Mouse (Mus musculus) spleen, postnatal 36 days (tissue): ENCODE data around the gene Plcb3.

Experiments used
- DNase-seq, 2 experiments: peaks; one replicate each; pipeline ENCODE4 v3.0.0; 2022; ENCODE audit warnings: low spot score in 2 of 2, mixed read lengths in 1 of 2

Gene Plcb3

DNA sequence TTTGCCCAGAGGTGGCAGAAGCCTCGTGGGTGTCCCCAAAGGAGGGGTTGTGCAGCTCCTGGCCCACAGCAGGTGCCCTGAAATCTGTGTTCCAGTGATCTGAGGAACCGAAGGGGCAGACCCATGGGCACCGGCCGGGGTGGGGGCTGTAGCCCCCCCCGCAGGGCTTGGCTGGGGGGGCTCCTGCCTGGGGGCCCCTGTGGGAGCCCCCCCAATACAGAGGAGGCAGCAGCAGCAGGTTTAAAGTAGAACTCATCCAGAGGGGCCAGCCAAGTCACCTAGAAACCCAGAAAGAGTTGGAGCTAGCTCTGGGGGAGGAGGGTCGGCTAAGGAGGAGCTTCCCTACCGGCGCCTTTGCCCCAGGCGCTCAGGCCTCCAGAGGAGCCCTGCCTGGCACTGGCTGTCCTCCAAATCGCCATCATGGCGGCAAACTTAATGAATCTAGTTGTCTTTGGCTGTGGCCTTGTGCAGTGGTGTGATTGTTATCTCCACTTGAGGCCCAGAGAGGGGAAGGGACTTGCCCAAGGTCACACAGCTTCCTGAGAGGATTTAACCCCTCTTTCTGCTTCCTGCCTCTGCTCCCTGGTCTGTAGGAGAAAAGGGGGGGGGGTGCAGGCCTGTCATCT is 5.7 kb downstream of the Plcb3 start:
- no peak for DNase-seq

DNA sequence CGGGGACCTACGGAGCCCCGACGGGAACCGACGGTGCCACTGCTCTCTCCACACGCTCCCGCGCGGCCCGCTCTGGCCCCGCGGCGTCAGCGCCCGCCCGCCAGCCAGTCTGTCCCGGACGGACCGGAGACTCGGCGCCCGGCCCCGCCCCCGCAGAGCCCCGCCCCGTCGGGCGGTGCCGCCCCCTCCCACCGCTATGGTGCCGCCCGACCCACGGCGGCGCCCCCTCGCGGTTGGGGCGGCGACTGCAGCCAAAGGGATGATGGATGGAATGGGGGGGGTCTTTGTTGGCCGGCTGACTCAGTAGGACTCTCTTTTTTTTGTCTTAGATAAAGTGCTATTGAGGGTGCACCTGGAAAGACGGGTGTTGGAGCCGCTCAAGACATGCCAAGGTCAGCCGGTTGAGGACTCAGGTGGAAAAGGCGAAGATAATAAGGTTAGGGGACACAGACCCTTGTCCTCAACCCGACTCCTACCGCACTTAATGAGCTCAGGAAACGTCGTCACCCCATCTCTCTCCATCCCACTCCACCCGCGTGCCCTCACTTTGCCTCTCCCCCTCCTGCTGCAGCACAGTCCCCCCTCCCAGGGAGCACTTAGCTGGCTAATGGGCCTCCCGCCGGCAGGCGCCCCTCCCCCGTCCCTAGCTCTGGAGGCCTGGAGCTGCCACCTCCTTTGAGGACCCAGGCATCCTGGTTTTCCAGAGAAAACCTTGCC is 6.4 kb downstream of the Plcb3 start:
- peak; percentile 63 to 67 for DNase-seq

DNA sequence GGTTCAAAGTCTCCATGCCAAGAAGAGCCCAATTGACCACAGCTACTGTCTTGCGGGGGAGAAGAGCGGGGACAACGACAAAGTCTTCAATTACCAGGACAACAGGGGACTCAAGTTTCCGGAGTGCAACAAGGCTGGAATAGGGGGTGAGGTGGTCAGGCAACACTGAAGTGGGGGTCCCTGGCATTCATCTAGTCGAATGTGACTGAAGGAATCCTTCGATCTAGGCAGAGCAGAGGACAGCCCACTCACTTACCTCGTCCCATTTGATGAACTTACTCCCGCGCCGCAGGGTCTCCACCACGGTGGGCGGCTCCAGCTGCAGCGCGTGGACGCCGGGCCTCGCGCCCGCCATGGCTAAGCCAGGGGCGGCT is 7.0 kb downstream of the Plcb3 start:
- no peak for DNase-seq

DNA sequence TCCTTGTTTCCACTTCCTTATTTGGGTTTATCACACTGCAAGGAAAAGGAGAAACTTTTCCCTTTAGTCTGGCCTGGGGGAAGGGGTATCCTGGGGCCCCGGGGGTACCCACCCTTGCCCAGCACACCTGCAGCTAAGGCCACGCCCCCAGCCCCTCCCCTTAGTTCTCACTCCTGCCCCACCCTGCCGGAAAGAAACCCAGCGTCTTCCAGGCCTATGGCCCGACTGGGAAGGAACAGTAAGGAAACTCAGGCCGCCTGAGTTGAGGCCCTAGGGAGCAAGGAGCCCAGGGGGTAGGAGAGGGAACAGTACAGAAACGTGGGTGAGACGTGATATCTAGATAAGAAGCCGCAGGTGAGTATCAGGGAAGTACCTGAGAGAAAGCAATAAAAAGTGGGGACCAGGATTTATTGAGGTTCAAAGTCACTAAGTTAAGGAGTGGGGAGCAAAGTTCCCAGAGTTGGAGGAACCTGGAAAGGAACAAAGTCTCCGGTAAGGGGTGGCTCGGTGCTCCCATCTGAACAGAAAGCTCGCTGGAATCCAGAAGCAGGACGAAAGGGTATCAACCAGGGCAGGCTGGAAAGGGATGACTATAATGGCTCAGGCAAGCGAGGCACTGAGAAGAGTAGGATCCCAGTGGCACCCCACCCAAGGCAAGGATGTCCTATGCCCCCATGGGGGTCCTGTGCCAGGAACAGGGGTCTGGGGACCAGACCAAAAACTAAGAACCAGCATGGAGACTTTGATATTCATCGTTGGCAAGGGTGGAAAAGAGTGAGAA is 7.6 kb downstream of the Plcb3 start:
- no peak for DNase-seq

DNA sequence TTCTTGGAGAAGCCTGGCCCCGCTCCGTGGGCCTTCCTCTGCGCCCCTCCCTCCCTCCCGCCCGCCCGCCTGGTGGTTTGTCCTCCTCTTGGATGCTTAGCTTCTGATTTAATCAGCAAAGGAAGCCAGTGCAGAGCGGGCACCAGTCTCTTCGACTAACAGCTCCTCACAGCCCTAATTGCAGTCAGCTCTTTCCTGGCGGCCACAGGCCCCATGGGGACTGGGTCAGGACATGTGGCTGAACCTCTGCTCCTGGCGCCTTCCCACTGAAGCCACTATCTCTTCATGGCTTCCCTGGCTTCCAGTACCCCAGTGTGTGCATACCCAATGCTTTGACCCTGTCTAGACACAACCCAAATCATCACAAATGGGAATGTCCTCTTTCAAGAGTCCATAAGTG is 19.8 kb downstream of the Plcb3 start:
- DNase-seq, result no peak

DNA sequence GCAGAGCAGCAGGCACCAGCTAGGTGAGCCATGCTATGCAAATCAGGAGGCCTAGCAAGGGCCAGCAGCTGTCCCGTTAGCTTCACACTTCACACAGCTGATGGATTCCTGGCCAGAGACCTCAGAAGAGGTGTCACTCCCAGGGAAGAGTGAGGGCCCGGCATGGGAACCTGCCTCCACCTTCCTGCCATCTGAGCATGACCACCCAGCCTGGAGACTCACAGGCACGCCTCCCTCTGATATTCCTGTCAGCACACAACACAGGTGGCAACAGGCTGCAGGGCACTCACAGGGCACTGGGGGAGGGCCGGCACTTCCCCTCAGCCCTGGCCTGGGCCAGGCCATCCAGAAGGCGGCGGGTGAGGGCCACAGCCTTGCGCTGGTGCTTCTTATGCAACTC is 20.8 kb downstream of the Plcb3 start:
- DNase-seq, result no peak

DNA sequence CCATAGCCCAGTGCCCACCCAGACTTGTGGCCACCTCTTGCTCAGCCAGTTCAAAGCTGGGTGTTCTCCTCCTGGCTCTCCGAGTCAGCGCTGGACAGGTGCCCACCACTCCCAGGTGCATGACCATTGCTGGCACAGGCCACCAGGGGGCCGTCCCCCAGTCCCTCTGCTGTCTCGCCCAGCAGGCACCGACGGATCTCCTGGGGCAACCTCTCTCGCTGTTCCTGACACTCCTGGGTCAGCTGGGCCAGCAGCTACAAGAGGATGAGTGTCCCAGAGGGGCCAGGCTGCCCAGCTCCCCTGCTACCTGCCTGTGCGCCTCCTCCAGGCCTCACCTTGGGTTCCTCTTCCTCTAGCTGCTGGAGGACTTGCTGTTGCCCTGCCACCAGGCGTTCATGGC is 22.2 kb downstream of the Plcb3 start:
- DNase-seq, result no peak

DNA sequence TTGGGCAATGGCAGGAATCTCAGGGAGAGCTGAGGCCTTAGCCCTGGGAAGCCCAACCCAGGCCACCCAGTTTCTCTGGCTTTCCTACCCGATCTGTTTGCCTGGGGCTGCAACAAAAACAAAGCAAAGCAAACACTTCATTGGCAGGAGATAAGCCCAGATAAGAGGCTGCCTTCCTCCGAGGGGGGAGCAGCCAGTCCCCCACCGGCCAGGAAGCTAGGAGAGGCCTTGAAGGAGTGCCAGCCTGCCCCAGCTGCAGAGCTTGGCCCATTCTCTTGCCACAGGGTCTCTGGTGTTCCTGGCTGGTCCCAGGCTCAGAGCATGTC is 23.6 kb downstream of the Plcb3 start:
- no peak for DNase-seq

DNA sequence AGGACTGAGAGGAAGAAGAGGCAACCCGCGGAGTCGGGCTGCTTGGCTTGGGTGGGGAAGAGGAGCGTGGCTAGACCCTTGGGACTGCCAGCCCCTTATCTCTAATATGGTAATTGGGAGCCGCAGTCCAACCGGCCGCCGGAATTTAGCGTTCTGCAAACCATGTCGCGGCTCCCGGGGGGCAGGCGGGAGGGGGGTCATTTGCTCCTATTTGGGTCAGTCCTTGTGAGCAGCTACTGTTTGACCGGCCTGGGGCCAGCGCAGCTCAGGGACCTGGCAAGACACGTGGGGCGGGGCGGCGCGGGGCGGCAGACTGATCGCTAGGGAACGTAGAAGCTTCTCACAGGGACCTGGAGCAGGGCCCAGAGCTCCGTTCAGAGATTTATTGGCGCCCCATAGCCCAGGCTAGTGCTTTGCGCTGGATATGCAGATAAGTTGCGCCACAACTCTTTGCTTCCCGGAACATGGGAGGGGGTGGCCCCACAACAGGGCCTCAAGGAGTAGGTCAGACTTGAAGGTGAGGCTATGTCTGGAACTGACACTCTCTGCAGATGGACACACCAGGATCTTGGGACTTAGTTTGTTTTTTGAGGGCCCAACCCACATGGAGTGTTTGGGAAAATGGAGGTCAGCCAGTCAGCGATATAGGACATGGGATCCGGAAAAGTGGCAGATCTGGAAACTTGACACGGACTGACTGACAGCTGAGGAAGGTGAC is 24.1 kb downstream of the Plcb3 start:
- peak; percentile 52 to 61 for DNase-seq

DNA sequence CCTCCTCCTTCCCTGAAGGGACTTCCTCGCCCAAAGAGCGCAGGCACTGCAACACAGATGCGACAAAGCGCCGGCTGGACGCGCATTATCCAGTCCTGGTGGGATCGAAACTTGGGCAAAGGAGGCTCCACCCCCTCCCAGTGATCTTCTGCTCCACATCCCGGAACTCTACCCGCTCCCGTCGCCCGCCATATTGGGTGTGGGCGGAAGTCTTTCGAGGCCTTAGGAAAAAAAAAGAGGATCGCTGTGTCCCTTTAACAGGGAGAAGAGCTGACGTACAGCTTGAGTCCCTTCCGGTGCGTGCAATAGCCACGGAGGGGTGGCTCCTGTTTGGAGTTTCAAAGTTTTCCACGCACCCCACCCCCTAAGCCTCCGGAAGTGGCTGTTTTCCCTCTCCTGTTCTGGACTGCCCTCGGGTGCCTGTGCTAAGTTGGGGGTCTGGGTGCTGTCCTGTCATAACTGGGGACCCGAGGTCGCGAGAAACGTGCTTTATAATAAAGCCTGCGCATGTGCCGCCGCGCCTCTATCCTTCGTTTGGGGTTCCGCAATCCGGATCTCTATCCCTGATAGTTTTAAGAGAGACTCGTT is 24.8 kb downstream of the Plcb3 start:
- DNase-seq, result peak; percentile 83 to 88

DNA sequence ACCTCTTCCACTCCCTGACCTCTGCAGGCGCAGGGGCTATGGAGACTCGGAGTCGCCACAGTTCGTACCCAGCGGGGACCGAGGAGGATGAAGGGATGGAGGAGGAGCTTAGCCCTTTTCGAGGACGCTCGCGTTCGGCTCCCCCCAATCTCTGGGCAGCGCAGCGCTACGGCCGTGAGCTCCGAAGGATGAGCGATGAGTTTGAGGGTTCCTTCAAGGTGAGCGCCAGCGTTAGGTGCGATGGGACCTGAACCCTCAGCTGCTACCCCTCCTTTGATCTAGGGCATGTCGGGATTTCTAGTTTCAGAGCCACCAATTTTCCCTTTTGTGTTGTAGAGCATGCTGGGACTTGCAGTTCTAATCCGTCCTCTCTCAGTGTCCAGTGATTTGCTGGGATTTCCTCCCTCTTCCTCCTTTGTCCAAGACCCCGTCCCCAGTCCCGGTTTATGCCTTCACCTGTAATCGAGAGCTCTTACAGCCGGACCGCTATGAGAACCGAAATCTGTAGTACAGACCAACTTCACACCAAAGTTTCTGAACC is 25.6 kb downstream of the Plcb3 start:
- DNase-seq, result peak in 1 of 2 experiments; percentile 34

DNA sequence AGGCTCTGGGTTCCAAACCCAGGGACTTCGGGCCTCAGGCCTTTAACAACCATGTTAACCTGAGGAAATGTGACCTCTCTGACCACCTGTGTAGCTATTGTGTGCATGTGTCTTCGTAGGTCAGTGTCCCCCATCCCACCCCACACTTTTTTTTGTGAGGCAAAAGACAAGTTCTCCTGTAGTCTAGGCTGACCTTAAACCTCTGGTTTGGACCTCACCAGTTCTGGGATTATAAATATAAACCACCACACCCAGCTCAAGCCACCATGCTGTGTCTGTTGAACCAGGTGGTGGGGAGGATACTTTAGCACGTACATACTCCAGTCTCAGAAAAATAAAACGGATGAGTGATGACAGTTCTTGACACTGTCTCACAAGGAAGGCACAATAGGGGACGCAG is 26.3 kb downstream of the Plcb3 start:
- DNase-seq, result no peak

DNA sequence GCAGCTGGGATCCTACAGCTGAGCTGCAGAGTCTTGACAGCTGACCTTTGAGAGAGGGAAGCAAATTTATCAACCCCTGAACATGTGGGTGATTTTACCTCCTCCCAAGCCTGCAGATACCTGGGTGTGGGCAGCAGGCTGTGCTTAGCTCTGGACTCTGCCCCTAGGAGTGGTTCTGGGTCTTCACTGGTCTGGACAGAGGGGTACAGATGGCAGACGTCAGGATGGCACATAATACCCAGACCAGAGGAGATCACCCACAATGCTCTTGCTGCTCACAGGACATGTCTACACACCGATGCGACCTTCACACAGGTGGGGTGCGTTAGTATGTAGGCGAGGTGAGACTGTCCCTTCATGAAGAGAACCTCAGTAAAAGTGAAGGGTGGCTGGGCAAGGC is 26.7 kb downstream of the Plcb3 start:
- DNase-seq, result no peak

DNA sequence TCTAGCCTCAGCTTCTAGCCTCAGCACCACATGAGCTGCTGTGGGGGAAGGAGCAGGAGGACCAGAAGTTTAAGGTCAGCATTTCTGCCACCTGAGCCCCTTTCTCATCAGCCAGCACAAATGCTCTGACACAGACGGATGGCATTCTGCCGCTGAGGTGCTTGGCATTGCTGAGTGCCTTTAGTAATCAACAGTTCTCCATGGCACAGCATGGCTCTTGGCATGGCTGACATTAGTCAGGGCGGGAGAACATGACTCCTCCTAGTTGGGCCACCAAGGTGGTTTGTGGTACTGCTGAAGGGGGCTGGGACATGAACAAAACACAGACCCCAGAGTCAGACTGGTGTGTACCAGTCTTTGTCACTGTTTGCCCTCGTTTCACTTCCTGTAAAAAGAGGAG is 28.1 kb downstream of the Plcb3 start:
- no peak for DNase-seq

DNA sequence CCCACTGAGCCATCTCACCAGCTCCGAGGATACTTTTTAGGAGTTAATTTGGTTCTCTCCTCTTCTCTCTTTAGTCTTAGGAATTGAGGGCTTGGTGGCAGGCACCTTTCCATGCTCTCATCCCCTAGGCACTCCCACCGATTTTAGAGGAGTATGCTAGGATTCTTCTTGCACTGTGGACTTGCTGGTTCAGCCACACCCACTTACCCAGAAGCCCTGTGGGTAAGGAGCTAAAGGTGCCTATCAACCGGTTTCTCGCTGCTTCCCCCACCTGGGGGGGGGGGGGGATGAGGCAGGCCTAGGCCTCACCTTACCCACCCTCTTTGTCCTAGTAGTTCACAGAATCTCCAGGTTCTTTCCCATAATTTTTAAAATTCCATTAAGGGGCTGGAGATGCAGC is 28.5 kb downstream of the Plcb3 start:
- no peak for DNase-seq

DNA sequence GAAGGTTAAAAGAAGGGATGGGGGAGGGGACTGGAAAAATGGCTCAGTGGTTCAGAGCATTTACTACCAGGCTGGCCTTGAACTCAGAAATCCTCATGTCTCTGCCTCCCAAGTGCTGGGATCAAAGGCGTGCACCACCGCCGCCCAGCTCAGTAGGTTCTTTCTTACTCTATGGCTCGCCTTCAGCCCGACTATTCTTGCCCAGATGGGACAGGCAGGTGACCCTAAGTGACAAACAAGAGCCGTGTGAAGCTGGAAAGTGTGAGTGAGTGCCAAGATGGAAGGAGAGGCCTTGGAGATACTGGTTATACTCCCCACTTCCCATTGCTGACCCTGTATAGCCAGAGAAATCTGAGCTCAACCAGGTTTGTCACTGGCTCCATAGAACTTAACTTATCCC is 32.6 kb downstream of the Plcb3 start:
- no peak for DNase-seq

DNA sequence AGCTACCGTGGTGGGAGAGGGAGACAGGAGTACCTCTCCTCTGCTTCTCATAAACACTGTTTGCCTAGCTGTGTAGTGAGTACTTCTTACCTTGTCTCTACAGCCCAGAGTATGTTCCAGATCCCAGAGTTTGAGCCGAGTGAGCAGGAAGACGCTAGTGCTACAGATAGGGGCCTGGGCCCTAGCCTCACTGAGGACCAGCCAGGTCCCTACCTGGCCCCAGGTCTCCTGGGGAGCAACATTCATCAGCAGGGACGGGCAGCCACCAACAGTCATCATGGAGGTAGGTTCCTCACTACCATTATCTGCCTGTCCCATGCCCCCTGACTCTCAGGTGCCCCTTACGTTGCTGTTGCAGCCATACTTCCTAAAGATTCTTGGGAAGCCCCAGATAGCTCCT is 33.5 kb downstream of the Plcb3 start:
- no peak for DNase-seq

DNA sequence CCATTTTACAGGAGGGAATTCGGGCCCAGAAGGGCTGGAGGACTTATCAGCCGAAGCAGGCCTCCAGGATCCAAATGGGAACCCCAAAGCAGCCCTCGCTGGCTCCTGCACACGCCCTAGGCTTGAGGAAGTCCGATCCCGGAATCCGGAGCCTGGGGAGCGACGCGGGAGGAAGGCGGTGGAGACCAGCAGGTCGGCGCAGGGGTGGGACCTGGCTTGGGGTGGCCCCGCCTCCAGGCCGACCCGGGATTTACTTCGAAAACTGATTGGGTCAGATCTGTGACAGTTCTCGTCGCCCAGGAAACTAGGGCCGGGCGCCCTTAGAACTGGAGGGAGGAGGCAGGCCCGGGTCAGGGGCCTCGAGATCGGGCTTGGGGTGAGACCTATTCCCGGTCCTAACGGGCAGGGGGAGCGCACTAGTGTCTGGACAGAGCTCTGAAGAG is 34.0 kb downstream of the Plcb3 start, which contains the start of gene Gpr137:
Gene Gpr137 (minus strand): TSS at position 232 of the 443 bp plus-strand sequence.
- peak; percentile 95 for DNase-seq

DNA sequence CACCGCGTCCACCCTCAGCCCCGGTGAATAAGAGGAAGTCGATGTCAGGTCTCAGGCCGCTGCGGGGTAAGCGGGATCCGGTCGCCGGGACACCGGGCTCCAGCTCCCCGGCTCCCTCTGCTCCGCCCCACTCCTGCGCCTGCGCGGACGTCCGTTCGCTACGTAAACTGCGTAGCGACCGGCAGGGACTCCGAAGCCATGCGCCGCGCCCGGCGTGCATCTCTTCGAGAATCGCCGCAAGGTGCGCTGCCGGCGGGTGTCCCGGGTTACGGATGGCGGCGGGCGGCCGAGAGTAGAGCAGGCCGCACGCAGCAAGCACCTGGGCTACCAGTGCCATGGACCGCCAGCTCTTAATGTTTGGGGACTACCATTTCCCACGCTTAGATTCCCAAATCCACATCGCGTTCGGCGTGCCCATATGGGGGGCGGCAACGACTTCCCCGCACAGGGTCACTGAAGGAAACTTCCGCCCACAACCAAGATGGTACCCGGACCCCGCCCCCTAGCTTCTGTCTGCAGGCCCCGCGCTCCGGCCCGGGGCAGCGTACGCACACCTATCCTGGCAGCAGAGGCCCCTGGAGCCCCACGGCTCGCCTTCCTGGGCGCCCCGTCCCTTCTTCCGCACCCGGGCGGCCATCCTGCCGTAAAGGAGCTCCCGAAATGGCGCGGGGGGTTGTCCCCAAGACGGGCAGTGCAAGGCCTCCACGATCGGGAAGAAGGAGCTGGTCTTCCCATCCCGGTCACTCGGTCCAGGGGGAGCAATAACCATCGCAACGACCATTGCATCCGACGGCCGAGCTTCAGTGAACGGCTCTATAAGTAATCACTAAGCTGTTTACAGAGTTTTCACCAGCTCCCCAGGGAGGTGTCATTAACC is 34.7 kb downstream of the Plcb3 start, which contains the start of gene Bad:
Gene Bad (plus strand): TSS at position 490 of the 877 bp plus-strand sequence.
- DNase-seq, result peak; percentile 89 to 90
